Mouse (Mus musculus): Measurements from ENCODE around the gene Atg10.

Gene Atg10

DNA sequence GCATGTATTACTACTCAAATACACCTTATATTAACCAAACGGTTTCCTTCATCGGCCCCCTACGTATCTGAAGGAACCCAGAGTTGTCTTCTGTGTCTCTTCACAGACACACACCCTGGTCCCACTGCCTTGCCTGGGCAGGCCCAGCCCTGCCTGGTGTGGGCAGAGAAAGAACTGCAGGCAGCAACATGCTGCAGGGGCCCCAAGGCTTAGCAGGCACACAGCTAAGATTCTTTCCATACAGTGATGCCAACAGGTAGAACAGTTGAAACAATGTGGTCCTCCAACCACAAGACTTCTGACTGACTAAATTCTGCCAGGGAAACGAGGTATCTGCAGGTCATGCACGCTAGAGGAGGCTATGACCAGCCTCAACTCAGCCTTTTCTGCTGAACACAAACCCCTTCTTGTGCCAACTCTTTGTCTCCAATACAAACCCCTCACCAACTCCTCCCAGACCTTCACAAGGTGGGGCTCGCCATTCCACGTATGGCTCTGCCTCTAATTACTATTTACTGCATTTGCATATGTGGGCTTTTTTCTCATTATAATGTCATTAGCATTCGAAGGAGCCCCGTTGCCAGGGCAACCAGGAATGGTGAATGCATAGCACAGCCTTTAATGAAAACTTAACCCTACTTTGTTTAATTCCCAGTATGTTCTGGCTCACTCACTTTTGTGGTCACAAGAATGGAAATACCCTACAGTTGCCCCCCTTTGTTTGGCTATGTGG is 45.2 kb downstream of the Atg10 start:
- DNase-seq (ENCODE audit: low read depth, low spot score): no peak

- no peak for DNase-seq (ENCODE audit: low read depth, low spot score)
Observed at GRCm38 (mm10) chr13:91175347-91175746, 48.4 kb downstream of the Atg10 start.

DNA sequence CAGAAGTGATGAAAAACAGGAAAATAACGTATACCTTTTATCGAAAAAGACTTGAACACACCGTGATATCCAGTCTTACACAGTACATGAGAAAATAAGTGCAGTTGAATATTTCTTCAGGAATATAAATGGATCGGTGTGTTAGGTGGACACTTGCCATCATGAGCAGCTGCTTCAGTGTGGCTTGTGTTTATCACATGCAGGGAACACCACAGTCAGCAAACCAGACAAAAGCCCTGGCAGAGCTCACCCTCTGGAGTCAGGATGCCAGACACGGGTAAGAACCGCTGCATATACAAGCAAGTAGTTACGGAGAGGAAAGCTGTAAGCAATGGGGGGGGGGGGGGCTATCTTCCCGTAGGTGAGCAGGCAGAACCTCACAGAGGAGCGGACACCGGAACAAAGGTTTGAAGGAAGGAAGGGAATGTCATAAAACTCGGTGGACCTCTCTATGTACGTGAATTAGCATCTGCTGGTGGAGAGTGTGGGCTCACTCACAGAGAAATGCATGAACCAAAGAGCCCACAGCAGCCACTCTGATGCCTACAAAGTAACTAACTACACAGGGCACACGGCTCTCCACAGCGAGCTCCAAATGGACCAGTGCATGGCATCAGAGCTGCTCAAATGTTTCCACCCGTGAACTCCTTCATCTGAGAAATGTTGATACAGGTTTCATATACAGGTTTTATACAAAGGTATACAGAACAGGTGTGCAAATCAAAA is 51.8 kb downstream of the Atg10 start:
- DNase-seq (ENCODE audit: low read depth, low spot score): no peak

DNA sequence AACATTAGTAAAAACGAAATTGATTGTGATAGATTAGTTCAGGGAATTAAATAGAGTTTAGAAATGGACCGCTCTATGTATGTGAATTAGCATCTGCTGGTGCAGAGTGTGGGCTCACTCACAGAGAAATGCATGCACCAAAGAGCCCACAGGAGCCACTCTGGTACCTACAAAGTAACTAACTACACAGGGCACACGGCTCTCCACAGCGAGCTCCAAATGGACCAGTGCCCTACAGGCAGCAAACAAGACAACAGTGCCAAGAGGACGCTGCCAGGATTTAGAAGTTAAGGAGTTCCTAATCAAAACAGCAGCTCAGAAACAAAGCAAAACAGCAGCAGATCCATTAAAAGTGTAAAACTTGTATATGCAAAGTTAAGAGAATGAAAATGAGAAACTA is 52.6 kb downstream of the Atg10 start:
- no peak for DNase-seq (ENCODE audit: low read depth, low spot score)

DNA sequence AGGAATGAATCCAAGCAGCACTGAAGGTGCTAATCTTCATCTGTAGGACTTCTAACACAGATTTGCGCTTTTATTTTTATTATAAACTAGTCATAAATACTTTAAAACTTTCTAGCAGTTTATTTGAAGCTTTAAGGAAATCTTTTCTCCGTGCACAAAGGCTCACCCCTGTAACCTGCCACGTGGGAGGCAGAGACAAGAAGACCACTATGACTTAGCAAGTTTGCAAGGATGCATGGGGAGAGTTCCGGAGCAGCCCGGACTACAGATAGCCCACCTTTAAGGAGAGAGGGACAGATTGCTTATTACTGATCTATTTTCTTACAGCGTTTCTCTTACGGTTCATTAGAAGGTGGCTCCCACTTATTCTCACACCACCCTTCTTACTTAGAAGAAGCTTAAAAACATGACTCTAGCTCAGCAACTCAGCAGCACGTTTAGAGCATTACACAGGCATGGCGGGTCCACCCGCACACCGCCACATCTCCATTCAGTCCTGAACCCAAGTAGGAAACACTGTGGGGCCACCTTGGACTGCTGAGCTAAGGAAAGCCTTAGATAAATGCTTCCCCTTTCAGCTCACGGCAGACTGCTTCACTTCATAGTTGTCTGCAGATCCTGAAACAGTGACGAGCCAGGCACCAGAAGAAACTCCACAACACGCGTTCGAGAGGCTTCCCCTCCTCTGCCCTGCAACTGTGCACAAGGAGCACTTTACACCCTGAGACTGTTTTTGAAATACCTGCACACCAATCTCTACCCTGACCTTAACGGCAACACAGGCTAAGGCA is 54.0 kb downstream of the Atg10 start:
- DNase-seq (ENCODE audit: low read depth, low spot score): no peak

GRCm38 (mm10) chr13:91168486-91168885 is 55.3 kb downstream of the Atg10 start:
- no peak for DNase-seq (ENCODE audit: low read depth, low spot score)

- DNase-seq (ENCODE audit: low read depth, low spot score): no peak
Observed at GRCm38 (mm10) chr13:91167561-91167960, 56.2 kb downstream of the Atg10 start.

DNA sequence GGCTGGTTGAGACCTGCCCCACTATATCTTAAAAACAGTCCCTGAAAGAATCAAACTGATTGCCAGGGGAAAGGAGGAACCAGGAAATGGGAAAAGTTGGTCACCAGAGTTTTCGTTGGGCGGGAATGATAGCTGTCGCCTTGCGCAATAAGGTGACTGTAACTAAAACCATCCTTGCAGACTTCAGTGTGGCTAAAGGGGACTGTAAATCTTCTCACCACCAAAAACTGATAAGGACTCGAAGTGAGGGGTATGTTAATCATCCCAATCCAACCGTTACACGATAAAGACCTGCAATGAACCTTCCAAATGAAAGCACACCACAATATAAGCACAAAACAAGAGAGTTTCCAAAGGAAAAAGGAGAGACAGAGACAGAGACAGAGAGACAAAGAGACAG is 57.5 kb downstream of the Atg10 start:
- DNase-seq (ENCODE audit: low read depth, low spot score): no peak

DNA sequence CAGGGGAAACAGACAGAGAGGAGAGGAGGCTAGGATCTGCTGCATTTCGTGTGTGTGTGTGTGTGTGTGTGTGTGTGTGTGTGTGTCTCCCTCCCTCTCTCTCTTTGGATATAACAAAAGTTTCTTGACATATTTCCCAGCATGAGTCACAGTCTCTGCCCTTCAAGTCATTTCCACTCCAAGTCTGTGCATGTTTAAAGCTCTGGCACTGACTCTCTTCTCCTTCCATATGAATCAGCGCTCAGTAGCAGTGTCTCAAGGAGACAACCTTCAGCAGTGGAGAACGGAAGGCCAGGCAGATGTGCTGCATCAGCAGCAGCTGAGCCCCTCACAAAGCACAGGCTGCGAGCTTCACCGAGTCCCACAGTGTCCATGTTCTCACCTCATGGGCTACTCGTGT is 58.6 kb downstream of the Atg10 start:
- peak; percentile 64 for DNase-seq (ENCODE audit: low read depth, low spot score)

DNA sequence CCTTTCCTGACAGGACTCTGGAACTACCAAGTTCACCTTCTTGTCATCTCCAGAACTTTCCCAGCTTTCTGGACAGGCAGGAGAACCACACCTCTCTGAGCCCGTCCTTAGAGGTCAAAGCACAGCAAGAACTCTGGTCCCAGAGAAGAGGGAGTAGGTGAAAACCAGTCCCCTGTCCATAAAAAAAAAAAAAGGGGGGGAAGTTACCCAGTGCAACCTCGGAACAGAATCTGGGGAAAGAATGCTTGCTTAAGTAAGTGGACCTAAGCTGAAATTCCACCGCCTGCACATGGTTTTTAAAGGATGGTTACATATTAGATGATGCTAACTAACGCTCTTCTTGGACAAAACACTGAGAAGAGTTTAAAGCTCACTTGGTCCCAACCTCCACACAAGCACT is 60.5 kb downstream of the Atg10 start:
- no peak for DNase-seq (ENCODE audit: low read depth, low spot score)

DNA sequence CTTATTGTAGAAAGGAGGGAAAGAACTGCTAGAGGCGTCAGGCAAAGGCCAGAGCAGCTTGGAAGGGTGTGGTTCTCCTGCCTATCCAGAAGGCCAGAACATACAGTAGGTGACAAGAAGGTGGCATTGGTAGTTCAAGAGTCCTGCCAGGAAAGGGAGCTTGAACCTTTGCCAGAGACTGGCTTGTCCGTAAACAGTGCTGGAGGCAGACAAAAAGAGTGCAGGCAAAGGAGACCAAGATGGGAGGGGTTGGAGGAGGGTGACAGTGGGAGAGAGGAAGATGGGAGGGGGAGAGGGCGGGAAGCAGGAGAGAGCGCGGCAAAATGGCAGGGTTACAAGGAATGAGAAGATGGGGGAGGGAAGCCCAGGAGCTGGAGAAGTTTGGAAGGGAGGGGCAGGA is 61.3 kb downstream of the Atg10 start:
- DNase-seq (ENCODE audit: low read depth, low spot score): no peak

DNA sequence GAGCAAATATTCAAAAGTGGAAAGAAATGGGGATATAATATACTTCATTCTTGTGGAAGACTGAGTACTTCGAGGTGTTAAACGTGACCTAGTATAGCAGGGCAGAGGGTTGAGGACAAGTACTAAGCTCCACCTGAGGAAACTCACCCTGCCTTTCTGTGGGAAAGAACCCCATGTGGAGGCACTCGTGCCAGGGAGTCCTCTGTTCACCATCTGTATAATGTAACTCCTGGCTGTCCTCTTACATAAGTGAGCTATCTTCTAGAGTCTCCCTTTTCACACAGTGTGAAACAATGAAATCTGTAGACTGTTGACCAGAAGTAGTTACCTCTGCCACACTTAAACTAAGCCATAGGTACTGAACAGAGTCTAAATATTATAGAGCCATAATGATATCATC is 63.2 kb downstream of the Atg10 start:
- DNase-seq (ENCODE audit: low read depth, low spot score): no peak

DNA sequence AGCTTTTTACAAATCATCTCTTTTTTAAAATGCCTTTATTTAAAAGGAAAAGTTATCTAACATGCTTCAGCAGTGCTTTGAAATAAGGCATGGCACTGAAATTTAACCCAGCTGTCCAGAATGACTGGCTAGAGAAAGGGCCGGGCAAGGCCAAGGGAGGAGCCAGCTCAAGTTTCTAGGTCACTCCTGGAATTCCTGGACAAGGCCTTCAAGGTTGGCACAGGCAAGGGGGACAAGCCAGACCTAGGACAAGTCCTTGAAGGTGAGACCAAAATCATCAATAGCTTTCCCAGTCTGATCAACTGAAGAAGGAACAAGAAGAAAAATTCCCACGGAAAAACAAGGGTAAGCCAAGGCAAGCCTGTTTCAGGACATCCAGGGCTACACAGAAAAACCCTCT is 63.9 kb downstream of the Atg10 start:
- no peak for DNase-seq (ENCODE audit: low read depth, low spot score)

DNA sequence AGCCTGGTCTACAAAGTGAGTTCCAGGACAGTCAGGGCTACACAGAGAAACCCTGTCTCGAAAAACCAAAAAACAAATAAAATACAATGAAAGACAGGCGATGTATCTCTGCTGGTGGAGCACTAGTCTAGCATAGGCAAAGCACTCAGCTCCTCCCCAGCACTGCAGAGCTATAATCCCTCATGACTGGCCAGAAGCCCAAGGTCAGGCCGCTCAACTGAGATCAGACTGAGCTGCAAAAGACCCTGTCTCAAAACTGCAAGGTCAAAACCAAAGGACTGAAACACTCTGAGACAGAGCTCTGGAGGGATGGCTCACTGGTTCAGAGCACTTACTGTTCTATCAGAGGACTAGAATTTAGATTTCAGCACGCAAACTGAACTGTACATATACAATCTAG is 65.8 kb downstream of the Atg10 start:
- DNase-seq (ENCODE audit: low read depth, low spot score): no peak

- no peak for DNase-seq (ENCODE audit: low read depth, low spot score)
Observed at GRCm38 (mm10) chr13:91157429-91157828, 66.3 kb downstream of the Atg10 start.

DNA sequence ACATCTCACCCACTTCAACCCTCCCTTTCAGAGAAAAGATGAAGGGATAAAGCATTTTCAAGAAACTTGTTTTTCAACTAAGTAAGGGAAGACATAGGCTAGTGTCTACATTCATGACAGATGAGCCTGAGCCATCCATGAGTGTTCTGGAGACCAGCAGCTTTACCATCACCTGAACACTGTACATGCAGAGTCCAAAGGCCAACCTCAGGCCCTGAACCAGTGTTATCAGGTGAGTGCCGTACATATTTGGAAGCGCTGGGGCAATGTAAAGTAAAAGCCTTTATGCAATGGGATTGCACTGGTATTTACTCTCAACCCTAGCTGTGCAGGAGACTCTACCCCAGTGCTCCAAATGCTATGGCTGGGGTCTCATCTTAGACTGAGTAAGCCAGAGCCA is 66.8 kb downstream of the Atg10 start:
- no peak for DNase-seq (ENCODE audit: low read depth, low spot score)

DNA sequence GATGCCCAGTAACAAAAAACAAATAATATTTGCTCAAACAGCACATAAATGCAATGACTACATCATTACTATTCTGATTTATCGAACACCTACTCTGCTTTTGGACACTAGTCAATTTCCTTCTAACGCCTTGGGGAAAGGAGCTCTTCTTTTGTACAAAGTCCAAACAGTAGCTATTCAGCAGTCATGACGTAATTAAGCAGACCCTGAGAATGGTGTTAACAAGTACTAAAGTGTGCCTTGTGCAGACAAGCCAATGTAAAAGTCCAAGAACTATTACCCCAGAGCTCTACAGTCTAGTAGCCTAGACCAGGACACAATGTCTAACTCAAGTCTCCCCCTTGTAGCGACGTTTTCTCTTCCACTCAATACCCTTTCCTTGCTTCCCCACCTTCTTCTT is 67.5 kb downstream of the Atg10 start:
- DNase-seq (ENCODE audit: low read depth, low spot score): no peak

DNA sequence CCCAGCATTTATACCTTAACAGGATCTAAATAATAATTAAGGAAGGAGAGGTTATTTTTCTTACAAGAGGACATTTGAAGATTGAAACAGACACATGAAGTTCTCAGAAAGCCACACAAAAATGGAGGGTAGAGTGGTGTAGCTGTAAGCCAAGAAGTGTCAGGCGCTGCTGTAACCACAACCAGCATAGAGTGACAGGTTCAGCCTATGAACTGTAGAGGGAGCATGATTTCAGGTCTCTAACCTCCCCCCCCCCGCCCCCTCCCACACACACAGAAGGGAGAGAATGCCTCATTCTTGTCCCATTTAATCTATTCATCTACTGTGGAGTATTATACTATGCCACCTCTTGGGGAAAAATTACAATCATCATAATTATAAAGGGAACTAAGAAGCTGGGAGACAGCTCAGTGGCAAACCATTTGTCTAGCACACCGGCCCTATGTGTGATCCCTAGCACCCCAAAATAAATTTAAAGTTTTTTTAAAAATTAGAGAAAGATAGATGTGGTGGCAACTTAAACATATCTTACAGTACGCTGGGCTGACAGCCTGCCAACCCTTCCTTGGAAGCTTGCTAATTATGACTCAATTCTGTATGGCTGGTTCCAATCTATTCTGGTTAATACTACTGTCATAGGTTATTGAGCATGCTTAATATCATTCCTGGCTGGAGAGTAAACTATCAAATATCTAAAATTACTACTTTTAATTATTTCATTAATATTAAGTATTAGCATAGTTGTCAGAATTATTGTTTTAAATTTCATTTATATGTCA is 68.2 kb downstream of the Atg10 start:
- DNase-seq (ENCODE audit: low read depth, low spot score): no peak

DNA sequence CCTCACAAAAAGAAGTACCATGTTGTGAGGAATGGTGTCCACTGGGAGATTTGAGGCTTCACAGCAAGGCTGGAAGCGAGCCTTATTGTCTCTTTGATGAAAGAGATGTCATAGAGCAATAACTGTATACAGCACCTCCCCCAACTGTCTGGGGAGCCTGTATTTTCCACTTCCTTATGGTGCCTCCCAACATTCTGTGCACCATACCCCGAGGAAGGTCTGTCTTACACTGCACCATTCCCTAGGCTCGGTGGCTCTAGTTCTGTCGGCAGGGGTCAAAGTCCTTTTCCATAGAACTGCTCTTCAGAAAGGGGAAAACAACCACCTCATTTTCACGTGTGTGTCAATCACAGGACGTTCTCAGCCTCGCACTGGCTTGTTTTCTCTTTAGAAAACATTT is 69.1 kb downstream of the Atg10 start:
- DNase-seq (ENCODE audit: low read depth, low spot score): no peak

DNA sequence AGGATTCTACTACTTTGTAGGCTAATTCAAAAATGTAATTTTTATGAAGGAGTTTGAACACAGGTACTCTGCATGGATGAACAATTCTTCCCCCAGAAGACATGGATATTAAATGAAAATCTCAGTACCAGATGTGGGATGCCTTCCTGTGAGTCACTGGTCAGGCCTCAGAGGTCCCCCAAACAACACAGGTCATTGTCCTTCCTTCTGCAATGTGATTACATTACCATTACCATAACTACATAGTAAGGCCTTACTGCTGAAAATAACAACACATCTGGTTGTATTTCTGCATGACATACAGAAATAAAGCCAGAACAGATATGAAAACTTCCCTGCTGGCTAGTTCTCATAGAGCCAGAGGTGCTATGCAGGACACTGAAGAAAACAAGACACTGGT is 87.4 kb downstream of the Atg10 start:
- no peak for DNase-seq (ENCODE audit: low read depth, low spot score)

- DNase-seq (ENCODE audit: low read depth, low spot score): no peak
Observed at GRCm38 (mm10) chr13:91133334-91133890, 90.4 kb downstream of the Atg10 start.

GRCm38 (mm10) chr13:91129071-91129470 is 94.7 kb downstream of the Atg10 start:
- no peak for DNase-seq (ENCODE audit: low read depth, low spot score)

Data from telencephalon, adult 2 months (tissue).